Mouse (Mus musculus) kidney, adult 8-10 months (tissue): ENCODE results near the gene Arhgef28.

ENCODE experiments used
- DNase-seq, 2 experiments: peaks; one replicate each; pipeline ENCODE4 v3.0.0; 2022

Arhgef28 gene

DNA sequence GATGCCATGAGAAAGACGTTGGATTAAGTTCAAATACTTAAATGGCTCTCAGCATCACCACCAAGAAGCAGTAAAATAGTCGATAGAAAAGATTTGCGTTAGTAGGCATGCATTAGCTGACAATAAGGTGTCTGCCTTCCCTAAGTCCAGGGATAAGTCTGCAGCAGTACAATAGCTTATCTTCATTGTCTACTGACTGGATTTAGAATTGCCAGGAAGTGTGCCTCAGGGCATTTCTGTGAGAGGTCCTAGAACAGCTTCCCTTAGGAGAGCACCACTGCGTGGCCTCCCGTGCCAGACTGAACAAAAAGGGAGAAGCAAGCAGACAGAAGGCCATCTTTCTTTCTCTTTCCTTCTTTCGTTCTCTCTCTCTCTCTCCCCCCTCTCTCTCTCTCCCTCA lies 252.2 kb downstream of the Arhgef28 start:
- DNase-seq, result no peak

DNA sequence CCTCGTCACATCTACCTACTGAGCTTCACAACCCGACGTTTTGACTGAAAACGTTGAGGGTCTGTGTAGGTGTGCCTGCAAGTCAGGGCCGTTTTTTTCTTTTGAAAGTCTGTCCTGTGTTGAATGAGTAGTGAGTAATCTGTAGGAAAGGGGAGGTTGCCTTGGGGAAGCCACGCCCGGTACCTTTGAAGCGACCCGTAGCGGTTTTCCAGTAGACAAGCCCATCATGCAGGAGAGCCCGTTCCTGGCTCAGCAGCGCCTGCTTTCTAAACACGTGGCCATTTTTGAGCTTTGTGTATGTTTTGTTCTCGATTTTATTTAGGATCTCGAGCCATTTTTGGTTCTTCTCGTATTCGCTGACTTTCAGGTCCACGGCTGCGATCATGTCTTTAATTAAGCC lies 252.7 kb downstream of the Arhgef28 start:
- DNase-seq, result no peak

GRCm38 (mm10) chr13:97948856-97949255 lies 257.4 kb downstream of the Arhgef28 start:
- no peak for DNase-seq

- no peak for DNase-seq
These were observed 258.6 kb downstream of the Arhgef28 start for GRCm38 (mm10) chr13:97947598-97947997.

GRCm38 (mm10) chr13:97946422-97946821 lies 259.8 kb downstream of the Arhgef28 start:
- DNase-seq, result peak in 1 of 2 experiments; percentile 24

GRCm38 (mm10) chr13:97941909-97942680 lies 264.1 kb downstream of the Arhgef28 start:
- DNase-seq, result no peak

DNA sequence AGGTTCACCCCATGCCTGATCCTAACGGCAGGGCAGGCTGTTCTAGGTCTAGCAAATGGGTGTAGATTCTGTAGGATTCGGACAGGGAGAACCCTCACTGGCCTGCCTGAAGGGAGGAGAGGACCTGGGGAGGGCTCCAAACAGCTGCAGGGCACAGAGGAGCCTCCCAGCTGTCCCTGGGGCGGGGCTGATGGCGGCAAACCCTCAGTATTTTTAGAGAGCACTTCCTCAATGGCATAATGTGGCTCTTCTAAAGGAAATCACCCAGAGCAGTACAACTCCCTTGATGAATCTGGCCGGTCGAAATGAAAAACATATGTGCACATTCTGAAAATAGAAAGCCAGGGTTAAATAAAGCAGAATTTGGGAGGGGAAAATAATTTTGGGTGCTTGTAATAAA lies 265.1 kb downstream of the Arhgef28 start:
- no peak for DNase-seq

DNA sequence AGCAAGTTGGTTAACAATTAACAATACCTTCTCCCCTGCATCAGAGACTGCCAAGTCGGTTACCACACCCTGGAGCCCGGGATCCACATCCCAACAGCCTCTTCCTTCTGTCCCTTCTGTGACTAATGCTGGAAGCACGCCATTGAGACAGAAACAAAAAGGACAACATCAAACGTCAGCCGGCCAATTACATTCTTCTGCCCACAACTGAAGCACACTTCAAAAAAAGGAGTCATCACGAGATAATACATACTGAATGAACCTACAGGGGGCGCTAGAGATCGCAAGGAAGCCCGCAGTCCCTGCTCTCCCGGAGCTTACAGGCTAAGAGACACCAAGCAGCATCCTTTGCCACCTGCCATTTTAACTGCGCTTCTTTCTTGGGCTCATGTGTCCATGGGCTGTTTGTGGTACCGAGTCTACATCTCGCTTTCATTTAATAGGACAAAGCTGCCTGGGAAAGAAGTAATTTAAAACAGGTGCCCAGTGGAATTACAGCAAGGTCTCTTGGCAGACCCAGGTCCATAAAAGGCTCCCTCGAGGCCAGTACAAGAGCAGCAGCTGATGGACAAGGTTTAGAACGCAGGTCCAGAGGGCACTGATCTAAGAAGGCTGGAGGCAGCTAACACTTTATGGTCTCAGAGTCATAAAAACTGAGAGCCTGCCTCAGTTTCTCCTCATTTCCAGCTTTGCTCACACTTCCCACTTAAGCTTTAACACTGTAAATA lies 266.6 kb downstream of the Arhgef28 start:
- peak; percentile 41 to 52 for DNase-seq

- DNase-seq, result peak; percentile 72 to 88
These were observed 267.5 kb downstream of the Arhgef28 start for GRCm38 (mm10) chr13:97938596-97939297.

DNA sequence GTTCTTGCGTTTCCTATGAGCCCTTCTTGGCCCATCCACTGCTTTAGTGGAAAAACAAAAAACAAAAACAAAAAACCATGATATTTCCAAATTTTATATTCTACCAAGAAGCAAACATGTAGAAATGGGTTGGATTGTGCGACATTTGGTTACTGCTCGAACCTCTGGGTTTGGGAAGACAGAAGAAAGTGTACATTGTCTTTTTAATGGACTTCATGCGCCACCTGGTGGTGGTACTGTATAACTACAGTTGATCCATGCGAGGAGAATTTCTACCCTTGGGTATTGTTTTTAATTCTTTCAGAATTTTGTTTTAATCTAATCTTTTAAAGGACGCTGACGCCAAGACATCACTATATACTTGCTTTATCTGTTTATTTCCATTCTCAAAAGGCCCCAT lies 268.3 kb downstream of the Arhgef28 start:
- DNase-seq, result no peak

GRCm38 (mm10) chr13:97928135-97928497 lies 278.1 kb downstream of the Arhgef28 start:
- DNase-seq, result peak in 1 of 2 experiments; percentile 27

DNA sequence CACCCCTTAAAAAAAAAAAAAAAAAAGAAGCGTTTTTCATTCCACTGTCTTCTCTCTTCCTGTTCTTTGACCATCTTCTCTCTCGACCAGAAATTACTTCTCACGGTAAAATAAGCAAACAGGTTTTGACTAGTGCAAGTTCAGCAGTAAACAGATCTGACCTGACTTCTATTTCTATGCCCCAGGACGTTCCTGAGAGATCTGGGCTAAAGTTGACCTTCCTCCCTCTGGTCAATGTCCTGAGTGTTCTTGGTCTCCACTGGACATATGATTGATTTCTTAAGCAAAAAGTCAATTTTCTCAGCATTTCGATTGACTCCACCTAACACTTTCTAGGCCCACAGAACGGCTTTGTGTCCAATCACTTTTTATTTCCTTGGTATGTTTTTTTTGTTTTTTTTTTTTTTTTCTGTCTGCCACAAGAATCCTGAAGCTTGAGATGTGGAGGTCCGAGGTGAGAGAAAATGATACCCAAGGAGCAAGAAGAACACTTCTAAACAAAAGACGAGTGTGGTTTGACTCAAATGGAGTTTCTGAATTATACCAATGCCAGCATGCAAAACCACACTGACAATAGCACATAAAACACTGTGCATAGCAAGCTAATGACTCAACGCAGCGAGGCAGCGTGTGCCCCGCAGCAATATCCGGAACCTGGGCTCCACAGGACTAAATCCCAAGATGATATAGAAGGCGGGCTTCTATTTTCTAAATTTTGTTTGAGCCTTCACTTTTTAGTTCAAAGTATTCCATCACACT lies 278.7 kb downstream of the Arhgef28 start:
- DNase-seq, result peak; percentile 25 to 65

DNA sequence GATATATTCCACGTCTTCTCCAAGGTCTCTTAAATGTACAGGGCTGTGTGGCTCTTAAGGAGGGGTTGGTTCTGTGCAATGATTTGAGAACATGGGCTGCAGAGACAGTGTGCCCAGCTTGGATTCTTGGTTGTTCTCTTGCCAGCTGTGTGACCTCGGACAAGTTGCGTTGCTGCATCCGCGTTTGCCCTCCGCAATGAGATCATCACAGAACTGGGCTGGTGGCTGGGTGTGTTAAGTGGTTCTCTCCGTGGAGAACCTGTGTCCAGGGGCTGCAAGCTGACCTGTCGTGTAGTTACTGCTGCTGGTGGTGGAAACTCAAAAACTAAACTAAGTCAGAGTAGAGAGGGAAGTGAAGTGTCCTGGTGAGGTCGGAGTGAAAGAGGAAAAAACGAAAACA lies 279.9 kb downstream of the Arhgef28 start:
- DNase-seq, result no peak

- no peak for DNase-seq
These were observed 283.2 kb downstream of the Arhgef28 start for GRCm38 (mm10) chr13:97923009-97923408.

DNA sequence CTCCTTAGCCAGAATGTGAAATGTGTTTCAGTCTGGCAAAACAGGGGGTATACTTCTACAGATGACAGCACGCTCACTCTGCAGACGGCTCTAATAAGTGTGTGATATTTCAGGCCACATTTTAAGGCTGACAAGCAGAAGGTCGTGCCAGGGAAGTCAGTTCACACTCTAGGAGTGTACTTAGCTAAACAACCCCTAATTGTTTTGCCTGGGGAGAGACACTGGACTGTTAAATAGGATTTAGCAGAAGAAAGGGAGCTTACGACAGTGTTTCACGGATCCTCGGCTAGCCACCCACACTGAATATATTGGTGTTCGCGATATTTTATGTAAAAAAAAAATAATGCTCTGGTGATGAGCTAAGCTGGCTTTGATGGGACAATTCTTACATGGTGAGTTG lies 286.6 kb downstream of the Arhgef28 start:
- no peak for DNase-seq

DNA sequence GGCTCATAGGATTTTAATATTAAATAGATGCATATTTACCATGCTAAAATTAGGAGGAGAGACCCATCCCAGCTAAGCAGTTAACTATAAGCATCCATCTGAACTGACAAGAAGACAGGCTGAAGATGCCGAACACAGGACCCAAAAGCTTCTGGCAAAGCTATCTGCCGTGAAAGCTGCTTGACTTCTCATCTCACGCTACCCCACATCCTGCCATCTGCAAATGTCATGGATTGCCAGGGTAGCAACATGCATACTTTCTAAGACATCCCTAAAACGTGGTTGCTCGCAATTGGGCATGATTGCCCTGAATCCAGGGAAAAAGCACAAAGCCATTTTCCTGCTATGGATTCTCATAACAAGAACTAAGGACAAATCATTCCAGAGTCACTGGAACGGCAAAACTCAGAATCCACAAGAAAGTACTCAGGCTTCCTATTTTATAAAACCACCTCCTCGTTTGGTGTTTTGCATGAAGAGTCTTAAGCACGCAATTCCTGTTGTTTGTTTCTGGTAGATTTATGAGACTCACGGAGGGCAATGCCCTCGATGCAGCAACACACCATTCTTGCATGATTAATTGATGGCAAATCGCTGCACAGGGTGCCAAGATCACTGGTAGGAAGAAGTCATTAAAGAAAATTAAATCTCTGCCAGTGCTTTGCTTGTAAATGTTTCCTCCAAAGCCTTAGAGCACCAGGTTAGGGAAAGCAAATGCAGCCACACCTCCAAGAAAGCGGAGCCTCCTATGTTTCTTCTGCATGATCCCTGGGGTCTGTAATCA lies 287.9 kb downstream of the Arhgef28 start:
- peak in 1 of 2 experiments; percentile 15 for DNase-seq

DNA sequence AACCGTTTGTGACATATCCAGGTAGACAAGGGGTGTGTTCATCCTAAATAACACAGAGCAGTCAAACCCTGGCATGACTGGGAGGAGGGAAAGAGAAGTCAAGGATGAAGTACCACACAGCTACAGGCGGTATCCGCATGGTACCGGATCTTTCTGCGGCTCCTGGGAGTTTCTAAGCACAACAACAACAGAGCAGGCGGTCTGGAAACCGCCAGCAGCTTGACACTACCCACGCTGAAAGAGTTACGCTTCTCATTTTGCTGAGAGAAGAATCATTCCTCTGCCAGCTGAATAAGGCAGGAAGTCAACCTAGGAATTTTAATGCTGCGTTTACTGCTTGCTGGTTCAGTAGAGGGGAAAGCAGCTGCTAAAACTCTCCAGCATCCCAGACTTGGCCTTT lies 295.2 kb downstream of the Arhgef28 start:
- DNase-seq, result peak in 1 of 2 experiments; percentile 19

GRCm38 (mm10) chr13:97902821-97903220 lies 303.4 kb downstream of the Arhgef28 start:
- no peak for DNase-seq

DNA sequence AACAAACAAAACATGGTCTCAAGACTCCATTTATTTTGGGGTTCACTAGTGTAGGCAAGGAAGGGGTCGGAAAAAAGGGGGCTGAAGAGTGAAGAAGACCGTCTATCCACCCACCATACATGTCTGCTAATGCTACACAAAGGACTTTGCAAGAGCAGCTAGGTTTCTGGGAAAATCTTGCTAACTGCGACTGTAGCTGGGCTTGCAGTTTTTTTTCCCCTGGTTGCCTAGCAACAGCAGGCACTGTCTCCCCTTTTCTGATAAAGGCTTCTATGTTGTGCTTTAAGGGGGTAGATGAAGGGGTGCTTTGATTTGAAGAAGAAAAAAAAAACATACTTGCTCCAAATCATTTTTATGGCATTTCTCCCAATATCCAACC lies 305.9 kb downstream of the Arhgef28 start:
- DNase-seq, result no peak

- DNase-seq, result no peak
These were observed 306.4 kb downstream of the Arhgef28 start for GRCm38 (mm10) chr13:97899604-97900379.

GRCm38 (mm10) chr13:97898590-97898989 lies 307.6 kb downstream of the Arhgef28 start:
- peak in 1 of 2 experiments; percentile 33 for DNase-seq
